Mouse (Mus musculus): ENCODE data around the gene Stx7.

DNA sequence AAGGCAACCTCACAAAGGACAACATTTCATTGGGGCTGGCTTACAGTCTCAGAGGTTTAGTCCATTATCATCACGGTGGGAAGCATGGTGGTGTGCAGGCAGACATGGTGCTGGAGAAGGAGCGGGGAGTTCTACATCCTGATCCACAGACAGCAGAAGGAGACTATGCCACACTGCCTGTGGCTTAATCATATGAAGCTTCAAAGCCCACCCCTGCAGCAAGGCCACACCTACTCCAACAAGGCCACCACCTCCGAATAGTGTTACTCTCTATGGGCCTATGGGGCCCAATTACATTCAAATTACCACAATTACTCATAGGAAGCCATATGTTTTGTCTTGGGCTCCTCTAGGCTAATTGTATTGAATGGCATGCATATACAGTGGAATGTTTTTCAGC is 51.0 kb downstream of the Stx7 start:
- TF ChIP-seq GATA1 (IDR thresholded peaks at IDR 0.05; ENCODE audit: borderline replicate concordance, low read length) = no peak
- TF ChIP-seq FLI1 (IDR thresholded peaks at IDR 0.05; ENCODE audit: low read length) = no peak
